Mouse (Mus musculus) bone marrow macrophage, adult 2 months (primary cell): Measurements from ENCODE around the gene Trpc2.

Experiments
- CTCF ChIP-seq: IDR thresholded peaks from 2 replicates; pipeline ENCODE4 v1.5.1; 2012; ENCODE audit warnings: low read depth, mild to moderate bottlenecking, low read length, moderate library complexity
- POLR2A ChIP-seq: IDR thresholded peaks from 2 replicates; pipeline ENCODE4 v1.6.1; 2012; ENCODE audit warnings: mild to moderate bottlenecking, low read depth, low read length, borderline replicate concordance

GRCm38 (mm10) chr7:102042314-102042713 is 40.6 kb upstream of the Trpc2 start:
- TF ChIP-seq CTCF: no peak
- TF ChIP-seq POLR2A: no peak
